Mouse (Mus musculus): ENCODE results near the gene 1700034I23Rik. TPM values are rescaled to one million over a fixed set of nuclear protein-coding genes. Genes with fewer than 3 reads are reported as not detected.

1700034I23Rik gene
- polyA plus RNA-seq, 1 experiment from 2014 or later, result 0.64 TPM

Other genes starting within 250 kb of the 1700034I23Rik start
- 0.08 and 0.41 TPM in 2 replicates for gene Slc25a31, start 193.7 kb downstream of the 1700034I23Rik start, polyA plus RNA-seq (2015; fragmentation: Nextera tagmentation; extraction: Ambion mirVana)
- 46.4 and 55.7 TPM in 2 replicates for gene Hspa4l, start 158.0 kb downstream of the 1700034I23Rik start, polyA plus RNA-seq (2015; fragmentation: Nextera tagmentation; extraction: Ambion mirVana)
- gene Plk4, start 102.5 kb downstream of the 1700034I23Rik start, polyA plus RNA-seq (2015; fragmentation: Nextera tagmentation; extraction: Ambion mirVana), result 13.2 and 19.5 TPM in 2 replicates
- gene Mfsd8, start 55.7 kb downstream of the 1700034I23Rik start, polyA plus RNA-seq (2015; fragmentation: Nextera tagmentation; extraction: Ambion mirVana), result 10.4 and 10.9 TPM in 2 replicates
- 17.2 and 19.2 TPM in 2 replicates for gene Abhd18, start 55.6 kb downstream of the 1700034I23Rik start, polyA plus RNA-seq (2015; fragmentation: Nextera tagmentation; extraction: Ambion mirVana)
- gene Larp1b, start 47.3 kb upstream of the 1700034I23Rik start, polyA plus RNA-seq (2015; fragmentation: Nextera tagmentation; extraction: Ambion mirVana), result 4.9 and 5.7 TPM in 2 replicates
- gene Pgrmc2, start 180.5 kb upstream of the 1700034I23Rik start, polyA plus RNA-seq (2015; fragmentation: Nextera tagmentation; extraction: Ambion mirVana), result 30.8 and 33.6 TPM in 2 replicates